Mouse (Mus musculus) small intestine, adult 2 months (tissue): ENCODE measurements at regions not wholly inside any gene's neighbourhood (a gene's known extent, or its start where the extent isn't known, plus 50 kb on each side); places are given as distances from the start of the nearest gene placed in this dataset.

Experiments used
- CTCF ChIP-seq: fragments of 200-500 bp; IDR thresholded peaks from 2 replicates; pipeline ENCODE4 v1.5.1; 2012; ENCODE audit warnings: low read depth, mild to moderate bottlenecking, control low read depth, inconsistent platforms, low read length, moderate library complexity, mixed read lengths; ENCODE audit not compliant: insufficient replicate concordance, insufficient read length; ENCODE audit errors: extremely low read depth
- POLR2A ChIP-seq: fragments of 200-500 bp; IDR thresholded peaks from 2 replicates; pipeline ENCODE4 v1.6.1; 2012; ENCODE audit warnings: low read depth, mild to moderate bottlenecking, control low read depth, inconsistent platforms, low read length, moderate library complexity

DNA sequence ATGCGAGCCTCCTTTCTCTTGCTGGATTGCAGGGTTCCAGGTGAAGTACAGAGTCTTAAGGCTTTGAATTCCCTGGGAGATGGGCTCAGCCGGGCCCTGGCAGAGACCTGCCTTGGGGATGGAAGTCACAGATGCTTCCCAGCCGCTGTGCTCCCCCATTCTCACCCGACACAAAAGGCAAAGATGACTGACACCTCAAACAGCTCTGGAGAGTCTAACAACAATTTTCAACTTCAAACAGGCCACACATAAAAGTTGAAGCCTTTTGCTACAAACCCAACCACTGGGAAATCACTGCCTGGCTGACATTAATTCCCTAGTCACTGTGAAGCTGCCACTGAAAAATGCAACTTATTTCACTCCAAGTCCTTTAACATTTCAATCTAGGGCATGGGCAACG, 586.3 kb downstream of the Ebf1 start:
- TF ChIP-seq CTCF (no peak), POLR2A (no peak)
